Mouse (Mus musculus): Measurements from ENCODE around the gene Arsg.

Arsg gene

GRCm38 (mm10) chr11:109610795-109611302 lies 137.7 kb downstream of the Arsg start:
- ChIA-PET POLR2A (interaction anchor here in 3 of 4 experiments (0.5 to 3.9 kb wide), 47 partner anchors 9 to 1186 kb away, joined by 3 to 33 read pairs (median 4); partner anchors contain the start of genes Amz2 (in 1 of the 3) and Cep112 (in 1 of the 3)), CTCF (interaction anchor here in 3 of 4 experiments (0.6 to 4.0 kb wide), 26 partner anchors 10 to 684 kb away, joined by 3 to 52 read pairs (median 4); partner anchors contain the start of genes Rgs9 (in 2 of the 3), Amz2 (in 1 of the 3) and Fam20a (in 1 of the 3))

GRCm38 (mm10) chr11:109611303-109612149 lies 138.4 kb downstream of the Arsg start, which contains the start of gene Wipi1:
Wipi1 (minus strand) TSS chr11:109611967.
- CTCF ChIA-PET, result interaction anchor here in 3 of 4 experiments (0.5 to 4.0 kb wide), 32 partner anchors 9 to 867 kb away, joined by 3 to 52 read pairs (median 4); partner anchors contain the start of genes Rgs9 (in 2 of the 3), Amz2 (in 1 of the 3) and Fam20a (in 1 of the 3)
- POLR2A ChIA-PET, result interaction anchor here in 3 of 4 experiments (0.6 to 3.9 kb wide), 58 partner anchors 10 to 1187 kb away, joined by 3 to 33 read pairs (median 4); partner anchors contain the start of genes Abca5 (in 1 of the 3), Amz2 (in 1 of the 3) and Cep112 (in 1 of the 3)

GRCm38 (mm10) chr11:109612871-109613529 lies 139.8 kb downstream of the Arsg start:
- POLR2A ChIA-PET, result interaction anchor here in 3 of 4 experiments (1.1 to 3.9 kb wide), 3 partner anchors 9 to 186 kb away, joined by 3 to 33 read pairs (median 23); no protein-coding TSS in a partner anchor
- CTCF ChIA-PET, result interaction anchor here in 2 of 4 experiments (0.6 to 4.0 kb wide), 4 partner anchors 8 to 369 kb away, joined by 3 to 52 read pairs (median 6); no protein-coding TSS in a partner anchor

DNA sequence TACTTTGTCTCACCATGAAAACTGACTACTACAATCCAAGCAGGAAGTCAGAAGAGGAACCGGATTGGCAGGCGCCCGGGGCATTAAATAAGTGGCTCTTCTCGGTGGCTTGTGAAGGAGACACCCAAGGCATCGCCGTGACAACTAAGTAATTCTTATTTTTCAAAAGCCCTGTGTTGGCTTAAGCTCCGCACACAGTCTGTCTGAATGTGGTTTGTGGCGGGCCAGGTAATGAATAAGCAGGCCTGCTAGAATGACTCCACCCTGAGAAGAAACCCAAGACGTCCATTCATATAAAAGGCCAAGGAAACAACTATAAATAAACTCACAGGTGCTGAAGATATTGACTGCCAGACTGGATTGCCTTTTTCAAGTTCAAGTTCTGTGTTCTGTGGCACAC lies 142.1 kb downstream of the Arsg start:
- POLR2A ChIA-PET, result interaction anchor here in 1 of 4 experiments (0.6 kb wide), 1 partner anchor 376 kb away, joined by 3 read pairs; no protein-coding TSS in a partner anchor
- CTCF ChIA-PET, result no interaction called here

DNA sequence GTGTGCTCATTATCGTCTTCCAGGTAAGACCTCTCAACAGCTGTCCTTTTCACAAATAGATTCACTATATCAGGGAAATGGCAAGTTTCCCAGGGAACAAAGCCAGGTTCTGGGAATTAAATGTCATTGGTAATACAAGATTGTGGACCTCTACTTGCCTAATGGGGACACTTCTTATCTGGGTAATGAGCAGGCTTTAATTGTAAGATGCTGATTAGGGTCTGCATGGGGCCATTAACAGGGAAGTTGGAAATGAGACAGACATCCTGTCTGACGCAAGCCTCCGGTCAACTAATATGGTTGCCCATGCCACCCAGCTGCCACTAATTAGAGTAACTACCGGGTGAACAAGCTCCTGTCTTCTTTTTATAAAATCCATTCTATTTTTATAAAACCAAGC lies 143.2 kb downstream of the Arsg start:
- POLR2A ChIA-PET, result interaction anchor here in 1 of 4 experiments (0.5 kb wide), 1 partner anchor 148 kb away, joined by 3 read pairs; no protein-coding TSS in a partner anchor
- CTCF ChIA-PET, result interaction anchor here in 1 of 4 experiments (0.6 kb wide), 2 partner anchors 31 to 1939 kb away, joined by 3 read pairs; no protein-coding TSS in a partner anchor

DNA sequence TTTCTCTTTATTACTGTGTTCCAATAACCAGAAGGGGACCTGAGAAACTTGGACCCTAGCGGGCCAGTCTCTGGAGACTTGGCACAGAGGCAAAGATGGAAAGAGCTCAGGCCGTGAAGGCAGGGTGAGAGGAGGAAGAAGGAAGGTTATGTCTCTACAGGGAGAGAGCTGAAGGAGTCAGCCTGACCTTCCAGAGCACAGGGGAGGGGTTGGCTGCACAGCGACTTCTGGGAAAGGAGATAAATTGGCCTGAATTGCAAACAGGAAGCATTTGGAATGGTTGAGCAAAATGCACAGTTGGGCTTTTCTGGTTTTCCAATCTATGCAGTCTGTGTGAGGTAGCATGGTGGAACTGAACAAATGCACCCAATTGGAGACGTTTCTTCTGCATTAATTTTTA lies 143.6 kb downstream of the Arsg start:
- ChIA-PET CTCF (interaction anchor here in 1 of 4 experiments (0.6 kb wide), 1 partner anchor 526 kb away, joined by 4 read pairs; no protein-coding TSS in a partner anchor), POLR2A (interaction anchor here in 1 of 4 experiments (0.5 kb wide), 1 partner anchor 148 kb away, joined by 3 read pairs; no protein-coding TSS in a partner anchor)

- ChIA-PET CTCF (interaction anchor here (0.5 to 4.3 kb wide), 84 partner anchors 7 to 1348 kb away, joined by 3 to 52 read pairs (median 4); partner anchors contain the start of genes Fam20a (in 2 of the 4), Amz2 (in 1 of the 4) and Wipi1 (in 1 of the 4)), POLR2A (interaction anchor here (0.6 to 1.3 kb wide), 6 partner anchors 8 to 392 kb away, joined by 3 to 4 read pairs (median 3); no protein-coding TSS in a partner anchor)
These were observed 145.9 kb downstream of the Arsg start for GRCm38 (mm10) chr11:109619055-109619454.

GRCm38 (mm10) chr11:109620356-109620755 lies 147.2 kb downstream of the Arsg start:
- ChIA-PET POLR2A (interaction anchor here in 3 of 4 experiments (0.7 to 4.4 kb wide), 7 partner anchors 9 to 240 kb away, joined by 3 to 33 read pairs (median 4); partner anchors contain the start of gene Wipi1 (in 2 of the 3)), CTCF (interaction anchor here (0.6 to 4.3 kb wide), 39 partner anchors 8 to 658 kb away, joined by 3 to 52 read pairs (median 7); partner anchors contain the start of genes Wipi1 (in 3 of the 4), Rgs9 (in 2 of the 4) and Fam20a (in 1 of the 4))

DNA sequence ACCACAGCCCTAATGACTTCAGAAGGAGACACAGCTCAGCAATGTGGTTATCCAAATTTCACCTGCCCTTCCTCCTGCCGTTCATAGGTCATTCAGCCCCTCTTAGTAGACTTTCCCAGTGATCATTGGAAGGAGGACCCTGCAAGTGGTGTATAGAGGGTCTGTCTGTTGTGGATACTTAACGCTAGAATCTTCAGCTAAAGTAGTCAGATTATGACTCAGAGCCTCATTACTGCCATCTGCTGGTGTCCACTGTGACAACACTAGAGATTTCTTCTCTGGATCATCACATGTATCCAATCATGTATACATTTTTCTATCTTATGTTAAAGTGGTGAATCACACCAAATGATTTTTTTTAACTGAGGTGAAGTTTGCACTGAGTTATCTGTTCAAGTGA lies 148.0 kb downstream of the Arsg start:
- CTCF ChIA-PET, result interaction anchor here (0.5 to 4.3 kb wide), 49 partner anchors 8 to 403 kb away, joined by 3 to 52 read pairs (median 5); partner anchors contain the start of genes Wipi1 (in 3 of the 4), Rgs9 (in 2 of the 4) and Amz2 (in 1 of the 4)
- POLR2A ChIA-PET, result interaction anchor here (0.7 to 4.4 kb wide), 10 partner anchors 9 to 240 kb away, joined by 3 to 33 read pairs (median 4); partner anchors contain the start of gene Wipi1 (in 3 of the 4)

- ChIA-PET POLR2A (interaction anchor here in 3 of 4 experiments (0.6 to 4.4 kb wide), 6 partner anchors 11 to 368 kb away, joined by 4 to 33 read pairs (median 6); partner anchors contain the start of gene Wipi1 (in 3 of the 3)), CTCF (interaction anchor here (0.6 to 4.3 kb wide), 12 partner anchors 11 to 378 kb away, joined by 3 to 52 read pairs (median 6); partner anchors contain the start of gene Wipi1 (in 2 of the 4))
These were observed 149.4 kb downstream of the Arsg start for GRCm38 (mm10) chr11:109622518-109623037.

All from embryonic stem cell, embryonic (primary cell).